Mouse (Mus musculus) megakaryocyte, embryonic 14.5 days (primary cell): ENCODE results near the gene Mrgprg.

ENCODE experiments used
- FLI1 ChIP-seq: IDR thresholded peaks from 2 replicates; pipeline ENCODE4 v1.6.1; 2012; ENCODE audit warnings: low read length, inconsistent platforms, mixed read lengths
- GATA1 ChIP-seq: IDR thresholded peaks from 3 replicates; pipeline ENCODE4 v1.6.1; 2012; ENCODE audit warnings: mixed read lengths, low read length, inconsistent platforms, borderline replicate concordance

DNA sequence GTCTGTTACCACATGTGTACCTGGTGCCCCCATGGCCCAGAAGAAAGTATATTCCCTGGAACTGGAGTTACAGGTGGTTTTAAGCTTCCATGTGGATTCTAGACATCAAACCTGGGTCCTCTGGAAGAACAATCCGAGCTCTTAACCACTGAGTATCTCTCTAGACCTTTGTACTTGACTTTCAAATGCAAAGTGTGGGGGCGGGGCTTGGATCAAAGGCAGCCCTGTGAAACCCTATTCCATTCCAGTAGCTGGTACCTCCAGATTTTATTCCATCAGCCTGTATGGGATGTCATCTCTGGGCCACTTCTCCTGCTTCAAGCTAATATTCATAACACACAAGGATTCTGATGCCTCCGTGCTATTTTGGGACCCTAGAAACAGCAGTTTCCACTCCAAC lies 9.3 kb upstream of the Mrgprg start:
- TF ChIP-seq GATA1, result no peak
- TF ChIP-seq FLI1, result no peak
